Mouse (Mus musculus): ENCODE results near the gene Rfc2.

DNA sequence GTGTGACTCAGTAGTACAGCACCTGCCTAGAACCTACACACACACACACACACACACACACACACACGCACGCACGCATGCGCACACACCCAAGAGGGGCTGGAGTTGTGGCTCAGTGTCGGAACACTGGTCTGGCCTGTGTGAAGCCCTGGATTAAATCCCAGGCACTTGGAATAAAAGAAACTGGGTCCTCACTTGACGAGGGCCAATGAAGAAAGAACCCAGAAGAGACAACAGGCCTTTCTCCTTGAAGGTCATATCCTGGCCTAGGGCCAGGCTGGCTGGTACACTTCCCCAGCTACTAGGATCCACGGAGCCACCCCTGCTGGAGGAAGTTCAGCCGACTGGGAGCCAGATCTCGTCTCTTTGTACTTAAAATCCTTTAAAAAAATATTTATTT lies 49.6 kb upstream of the Rfc2 start:
- no peak for TF ChIP-seq USF1 (IDR thresholded peaks at IDR 0.05; ENCODE audit: low read depth)
- TF ChIP-seq MAX (IDR thresholded peaks at IDR 0.05; ENCODE audit: low read depth): no peak
- TF ChIP-seq POLR2AphosphoS2 (IDR thresholded peaks at IDR 0.05; ENCODE audit: insufficient read length, low read depth): no peak
- TF ChIP-seq REST (IDR thresholded peaks at IDR 0.05; ENCODE audit: insufficient read depth, insufficient read length): no peak
- no peak for TF ChIP-seq POLR2A (IDR thresholded peaks at IDR 0.05; ENCODE audit: insufficient read length, low read depth)
- no peak for TF ChIP-seq MYOD1 (IDR thresholded peaks at IDR 0.05; ENCODE audit: control insufficient read depth in 1 of 3, insufficient read length in 2 of 3, low read depth in 2 of 3)
- no peak for TF ChIP-seq TCF12 (IDR thresholded peaks at IDR 0.05; ENCODE audit: insufficient read depth, poor library complexity, severe bottlenecking)
